Mouse (Mus musculus) neural tube, embryonic 13.5 days (tissue): ENCODE measurements around the gene 5330417H12Rik. TPM values are rescaled to one million over a fixed set of nuclear protein-coding genes. Genes with fewer than 3 reads are reported as not detected.

Source experiments
- ATAC-seq: fragments of 200-750 bp; cut with Nextera tagmentation; 2 replicates; pipeline ENCODE4 v1.8.0; 2017; ENCODE audit warnings: low read depth, mild to moderate bottlenecking, moderate TSS enrichment, moderate library complexity
- H3K27ac ChIP-seq: fragments of 300-500 bp; sonication (generic); replicated peaks from 2 replicates; pipeline ENCODE4 v1.5.1; 2015; ENCODE audit warnings: moderate library complexity, mild to moderate bottlenecking, inconsistent platforms
- H3K27me3 ChIP-seq: fragments of 300-500 bp; sonication (generic); 2 replicates; pipeline ENCODE4 v1.6.1; 2015; ENCODE audit warnings: mild to moderate bottlenecking, inconsistent platforms
- H3K36me3 ChIP-seq: fragments of 300-500 bp; sonication (generic); 2 replicates; pipeline ENCODE4 v1.6.1; 2015; ENCODE audit warnings: mild to moderate bottlenecking, inconsistent platforms
- H3K4me1 ChIP-seq: fragments of 300-500 bp; sonication (generic); replicated peaks from 2 replicates; pipeline ENCODE4 v1.6.1; 2015; ENCODE audit warnings: inconsistent platforms
- H3K4me2 ChIP-seq: fragments of 300-500 bp; sonication (generic); 2 replicates; pipeline ENCODE4 v1.6.1; 2015; ENCODE audit warnings: inconsistent platforms, mild to moderate bottlenecking, moderate library complexity
- H3K4me3 ChIP-seq: fragments of 300-500 bp; sonication (generic); 2 replicates; pipeline ENCODE4 v1.5.1; 2015; ENCODE audit warnings: mild to moderate bottlenecking, inconsistent platforms
- H3K9ac ChIP-seq: fragments of 300-500 bp; sonication (generic); 2 replicates; pipeline ENCODE4 v1.6.1; 2015; ENCODE audit warnings: moderate library complexity, mild to moderate bottlenecking, inconsistent platforms
- H3K9me3 ChIP-seq: fragments of 300-500 bp; sonication (generic); 2 replicates; pipeline ENCODE4 v1.6.1; 2016; ENCODE audit warnings: inconsistent platforms
- WGBS: fragments of 180-500 bp; shearing (Covaris S2); methylation state at CpG from one replicate; pipeline ENCODE4 v1.1.7; 2015; 5-methylcytosine and 5-hydroxymethylcytosine counted together
- polyA plus RNA-seq: library from polyadenylated mRNA; unstranded; fragments of >200 nt; fragmentation: Nextera tagmentation; extraction: Ambion mirVana; gene quantifications from 2 replicates; pipeline ENCODE4 v1.2.1, GENCODE M21; 2015

The 5330417H12Rik gene
- polyA plus RNA-seq, 1 experiment from 2014 or later = not detected

DNA sequence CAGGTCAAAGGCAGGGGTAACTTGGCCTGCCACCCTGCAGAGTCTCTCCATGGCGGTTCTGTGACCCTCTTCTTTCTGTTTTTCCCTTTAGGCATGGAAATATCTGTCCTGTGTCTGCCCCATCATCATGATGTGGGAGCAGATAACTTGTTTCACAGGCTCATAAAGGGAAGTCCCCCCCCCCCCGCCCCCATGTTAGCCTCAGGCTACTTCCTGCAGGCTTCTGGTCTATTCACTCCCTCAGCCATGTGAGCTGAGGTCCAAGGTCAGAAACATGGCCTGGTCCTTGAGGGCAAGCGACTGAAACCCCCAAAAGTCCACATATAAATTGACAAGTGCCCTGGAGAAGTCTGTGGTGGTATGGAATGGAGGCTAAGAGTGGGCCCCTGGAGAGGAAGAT, 4.8 kb downstream of the 5330417H12Rik start:
- 0 out of 2 replicates have a peak, but pooled peaks cover 4% of the 10 kb centered on the region for H3K9me3 ChIP-seq
- 81% methylated on average over 3 of the region's 3 CpGs for WGBS
- no peak for ATAC-seq
- 0 out of 2 replicates have a peak, but pooled peaks cover 3% of the 10 kb centered on the region for H3K4me1 ChIP-seq
- H3K4me3 ChIP-seq = no peak overlapping the region
- H3K9ac ChIP-seq = no peak overlapping the region
- no peaks in the 10 kb centered on the region for H3K27me3 ChIP-seq
- H3K36me3 ChIP-seq = no peaks in the 10 kb centered on the region
- H3K27ac ChIP-seq = no peak overlapping the region
- H3K4me2 ChIP-seq = no peak overlapping the region

DNA sequence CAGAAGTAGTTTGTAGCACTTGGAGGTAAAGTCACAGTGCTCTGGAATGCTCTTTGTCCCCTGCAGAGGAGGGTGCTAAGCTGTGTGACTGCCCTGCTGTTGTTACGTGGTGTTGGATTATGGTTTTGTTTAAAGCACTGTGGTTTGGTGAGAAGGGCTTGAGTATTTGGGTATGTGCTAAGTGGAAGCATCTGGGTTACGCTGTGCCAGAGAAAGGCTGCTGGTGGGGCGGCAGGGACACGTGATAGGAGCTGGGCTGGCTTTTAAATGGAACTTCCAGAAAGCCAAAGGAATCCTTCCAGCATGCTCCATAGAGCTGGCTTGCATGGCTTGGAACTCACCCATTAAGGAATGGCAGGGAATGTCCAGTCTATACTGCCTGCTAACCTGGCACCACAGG, 5.7 kb downstream of the 5330417H12Rik start:
- H3K4me1 ChIP-seq = 0 out of 2 replicates have a peak, but pooled peaks cover 3% of the 10 kb centered on the region

DNA sequence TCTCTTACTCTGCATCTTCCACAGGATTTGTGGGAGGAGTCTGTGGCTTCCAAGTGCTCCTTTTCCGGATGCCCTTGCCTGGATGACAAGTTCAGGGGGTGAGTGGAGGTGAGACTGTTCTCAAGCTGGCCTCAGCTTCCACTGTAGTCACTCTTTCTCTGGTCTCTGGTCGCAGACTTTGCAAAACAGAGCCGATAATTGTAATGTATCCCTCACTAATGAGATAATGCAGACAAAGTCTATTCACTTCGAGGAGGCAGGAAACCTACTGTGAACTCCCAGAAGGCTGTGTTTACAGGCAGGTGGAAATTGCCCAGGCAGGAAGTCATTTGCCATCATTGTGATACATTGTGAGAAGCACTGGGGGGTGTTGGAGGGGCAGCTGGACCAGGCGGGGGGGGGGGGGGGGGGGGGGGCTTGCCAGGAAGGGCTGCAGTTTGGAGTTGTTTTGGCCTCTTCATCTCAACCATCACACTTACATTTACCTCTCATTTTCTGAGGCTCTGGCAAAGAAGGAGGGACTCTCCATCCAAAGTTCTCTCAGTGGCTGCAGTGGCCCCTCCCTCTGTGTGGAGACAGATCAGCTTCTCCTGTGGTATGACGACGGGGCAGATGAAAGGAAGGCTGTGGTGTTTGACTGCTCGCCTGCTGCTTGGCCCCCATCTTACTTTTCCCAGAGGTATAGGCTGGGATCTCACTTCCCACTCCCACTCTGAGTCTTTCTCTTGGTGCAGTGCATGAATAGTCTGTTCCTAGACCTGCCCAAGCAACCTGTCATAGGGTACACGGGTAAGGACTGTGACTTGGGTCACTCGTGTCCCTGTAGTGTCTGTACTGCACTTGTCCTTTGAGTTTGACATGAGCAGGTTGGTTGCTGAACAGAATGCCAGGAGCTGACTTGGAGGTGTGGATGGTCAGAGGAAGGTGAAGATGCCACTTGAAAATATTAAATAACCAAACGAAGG, 6.7 kb downstream of the 5330417H12Rik start:
- 0 out of 2 replicates have a peak, but pooled peaks cover 3% of the 10 kb centered on the region for H3K4me1 ChIP-seq
- H3K4me3 ChIP-seq = no peak overlapping the region
- no peaks in the 10 kb centered on the region for H3K36me3 ChIP-seq
- WGBS = 27% methylated on average over 11 of the region's 11 CpGs
- H3K4me2 ChIP-seq = no peak overlapping the region
- H3K9ac ChIP-seq = no peak overlapping the region
- H3K27me3 ChIP-seq = no peaks in the 10 kb centered on the region
- H3K27ac ChIP-seq = no peak overlapping the region
- 0 out of 2 replicates have a peak, but pooled peaks cover 4% of the 10 kb centered on the region for H3K9me3 ChIP-seq
- no peak for ATAC-seq

More for the DNA sequence above, 5.7 kb downstream of the 5330417H12Rik start:
- H3K27ac ChIP-seq = no peak overlapping the region
- ATAC-seq = no peak
- 0 out of 2 replicates have a peak, but pooled peaks cover 4% of the 10 kb centered on the region for H3K9me3 ChIP-seq
- H3K4me3 ChIP-seq = no peak overlapping the region
- no peak overlapping the region for H3K4me2 ChIP-seq
- WGBS = 71% methylated on average over 4 of the region's 4 CpGs
- no peak overlapping the region for H3K9ac ChIP-seq
- no peaks in the 10 kb centered on the region for H3K27me3 ChIP-seq
- no peaks in the 10 kb centered on the region for H3K36me3 ChIP-seq

DNA sequence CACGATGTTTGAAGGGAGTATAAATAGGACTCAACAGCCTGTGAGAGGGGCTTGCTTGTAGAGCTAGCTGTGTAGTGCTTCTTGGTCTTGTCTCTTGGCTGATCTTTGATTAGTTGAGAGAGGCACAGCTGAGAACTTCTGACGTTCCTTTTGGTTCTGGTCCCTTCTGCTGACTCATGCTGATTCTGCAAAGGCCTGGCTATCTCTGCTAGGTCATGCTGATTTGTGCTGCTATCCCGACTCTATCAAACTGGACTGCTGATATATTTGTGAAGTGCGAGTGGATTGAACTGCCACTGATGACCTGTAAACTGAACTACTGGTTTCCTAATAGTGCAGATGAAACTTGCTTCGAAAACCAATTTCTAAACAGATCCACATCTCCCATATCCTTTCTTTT, 14.1 kb downstream of the 5330417H12Rik start:
- no peaks in the 10 kb centered on the region for H3K27me3 ChIP-seq

DNA sequence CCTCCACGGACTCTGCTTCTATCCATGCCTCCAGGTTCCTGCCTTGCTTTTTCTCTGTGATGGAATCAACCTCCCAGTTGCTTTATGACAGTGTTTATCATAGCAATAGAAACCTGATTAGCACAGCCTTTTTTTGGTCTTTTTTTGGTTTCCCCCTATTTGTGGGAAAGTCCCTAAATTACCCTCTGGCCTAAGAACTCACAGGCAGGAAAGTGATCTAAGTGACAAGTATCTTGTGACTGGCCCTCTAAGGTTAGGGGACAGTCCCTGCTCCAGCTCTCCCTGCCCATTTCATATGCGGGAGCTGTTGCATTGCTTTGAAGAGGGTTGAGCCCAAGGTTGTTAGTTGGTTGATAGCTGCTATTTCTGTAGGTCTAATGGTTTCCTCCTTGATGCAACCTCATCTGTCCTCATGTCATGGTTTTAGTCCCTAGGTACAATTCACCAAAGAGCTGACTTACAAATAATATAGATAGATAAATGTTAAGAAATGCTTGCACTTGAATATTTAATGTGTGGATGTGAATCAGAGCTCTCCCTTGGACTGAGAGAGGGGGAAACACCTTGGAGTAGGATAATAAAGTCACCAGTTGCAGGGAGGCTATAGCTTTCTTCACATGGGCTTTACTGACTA, 15.2 kb downstream of the 5330417H12Rik start:
- no peak for ATAC-seq
- Histone ChIP-seq H3K4me3 (no peak overlapping the region), H3K9me3 (no peaks in the 10 kb centered on the region), H3K9ac (no peak overlapping the region), H3K4me2 (no peak overlapping the region), H3K36me3 (no peaks in the 10 kb centered on the region), H3K4me1 (no peaks in the 10 kb centered on the region), H3K27me3 (no peaks in the 10 kb centered on the region), H3K27ac (no peak overlapping the region)
- WGBS = 82% methylated on average over 2 of the region's 2 CpGs

More for the DNA sequence above, 14.1 kb downstream of the 5330417H12Rik start:
- no peak overlapping the region for H3K9ac ChIP-seq
- H3K4me3 ChIP-seq = no peak overlapping the region
- no peaks in the 10 kb centered on the region for H3K36me3 ChIP-seq
- H3K4me2 ChIP-seq = no peak overlapping the region
- 86% methylated on average over 5 of the region's 5 CpGs for WGBS
- no peak overlapping the region for H3K27ac ChIP-seq
- no peaks in the 10 kb centered on the region for H3K9me3 ChIP-seq
- H3K4me1 ChIP-seq = no peaks in the 10 kb centered on the region
- ATAC-seq = no peak

DNA sequence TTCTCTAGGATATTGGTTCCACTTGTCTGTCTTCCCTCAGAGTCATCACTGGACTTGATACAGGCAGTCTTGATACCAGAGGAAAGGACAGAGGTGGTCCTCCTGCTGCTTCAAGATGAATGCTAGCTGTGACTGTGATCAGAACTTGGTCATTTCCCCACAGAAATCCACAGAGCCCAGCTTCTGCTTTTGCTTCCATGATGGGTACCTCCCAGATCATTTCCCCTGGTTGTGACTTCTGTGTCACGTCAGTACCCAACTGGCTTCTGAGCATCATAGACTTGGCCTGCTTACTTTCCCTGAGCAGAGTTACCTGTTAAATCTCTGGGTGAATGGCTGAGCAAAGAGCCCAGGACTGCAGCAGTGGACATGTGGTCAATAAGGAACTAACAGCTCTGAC, 17.2 kb downstream of the 5330417H12Rik start:
- Histone ChIP-seq H3K27ac (no peak overlapping the region), H3K4me1 (no peaks in the 10 kb centered on the region), H3K4me3 (no peak overlapping the region), H3K4me2 (no peak overlapping the region), H3K27me3 (no peaks in the 10 kb centered on the region), H3K36me3 (no peaks in the 10 kb centered on the region), H3K9me3 (no peaks in the 10 kb centered on the region), H3K9ac (no peak overlapping the region)
- no peak for ATAC-seq
- WGBS = 97% methylated on average over 1 of the region's 1 CpGs

DNA sequence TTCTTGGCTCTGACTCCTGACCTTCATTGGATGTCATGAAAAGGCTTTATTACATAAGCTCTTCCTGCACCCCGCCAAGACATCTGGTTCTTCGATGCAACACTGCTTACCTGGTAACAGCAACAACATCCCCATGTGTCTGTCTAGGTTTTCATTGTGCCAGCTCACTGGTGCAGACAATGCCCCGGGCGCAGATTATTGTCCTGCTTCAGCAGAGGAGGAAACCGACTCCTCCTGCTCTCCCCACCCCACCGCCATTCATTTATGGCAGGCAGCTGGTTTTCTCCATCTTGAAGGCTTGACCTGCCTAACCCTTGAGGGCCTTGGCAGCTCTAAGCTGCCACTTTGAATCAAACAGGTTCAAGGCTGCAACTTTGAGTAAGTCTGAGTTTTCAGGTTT, 22.0 kb downstream of the 5330417H12Rik start:
- Histone ChIP-seq H3K4me1 (no peaks in the 10 kb centered on the region), H3K4me2 (no peak overlapping the region), H3K9me3 (no peaks in the 10 kb centered on the region), H3K36me3 (no peaks in the 10 kb centered on the region), H3K9ac (no peak overlapping the region), H3K4me3 (no peak overlapping the region), H3K27me3 (no peaks in the 10 kb centered on the region), H3K27ac (no peak overlapping the region)
- no peak for ATAC-seq
- 70% methylated on average over 6 of the region's 6 CpGs for WGBS

DNA sequence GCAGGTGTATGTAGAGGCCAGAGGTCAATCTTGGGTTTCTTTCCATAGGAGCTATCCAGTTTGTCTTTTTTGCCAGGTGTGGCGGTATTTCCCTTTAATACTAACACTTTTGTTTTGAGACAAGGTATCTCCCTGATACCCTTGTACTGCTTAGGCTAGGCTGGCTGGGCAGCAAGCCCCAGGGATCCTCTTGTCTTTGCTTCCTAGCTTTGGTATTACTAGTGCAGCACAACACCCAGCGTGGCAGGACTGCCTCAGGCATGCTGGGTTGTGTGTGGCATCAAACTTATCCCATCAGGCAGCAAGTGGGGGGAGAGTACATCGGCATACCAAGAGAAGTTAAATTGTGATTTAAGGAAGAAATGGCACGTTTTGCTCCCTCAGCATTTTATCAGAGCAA, 22.5 kb downstream of the 5330417H12Rik start:
- no peak for ATAC-seq
- H3K4me2 ChIP-seq = no peak overlapping the region
- H3K9me3 ChIP-seq = no peaks in the 10 kb centered on the region
- no peaks in the 10 kb centered on the region for H3K4me1 ChIP-seq
- H3K9ac ChIP-seq = no peak overlapping the region
- H3K4me3 ChIP-seq = no peak overlapping the region
- 84% methylated on average over 4 of the region's 4 CpGs for WGBS
- no peak overlapping the region for H3K27ac ChIP-seq
- no peaks in the 10 kb centered on the region for H3K36me3 ChIP-seq
- H3K27me3 ChIP-seq = no peaks in the 10 kb centered on the region

DNA sequence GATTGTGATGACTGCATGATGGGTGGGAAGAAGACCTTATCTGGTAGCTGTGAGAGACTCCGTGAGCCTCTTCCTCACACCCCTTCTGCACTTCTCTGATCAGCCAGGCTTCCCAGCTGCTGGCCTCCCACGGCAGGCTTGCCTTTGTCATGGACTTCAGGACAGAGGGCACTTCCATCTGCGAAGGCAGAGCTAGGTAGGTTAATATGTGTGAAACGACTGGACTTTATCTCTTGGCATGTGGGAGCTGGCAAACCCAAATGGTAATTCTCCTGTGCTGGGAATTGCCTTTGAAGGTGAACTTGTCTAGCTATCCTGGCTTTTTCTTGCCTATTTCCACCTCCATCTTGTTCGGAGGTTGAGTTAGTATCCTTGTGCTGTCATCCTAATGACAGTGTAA, 24.3 kb downstream of the 5330417H12Rik start:
- no peak overlapping the region for H3K4me3 ChIP-seq
- 78% methylated on average over 5 of the region's 5 CpGs for WGBS
- H3K36me3 ChIP-seq = no peaks in the 10 kb centered on the region
- H3K9me3 ChIP-seq = no peaks in the 10 kb centered on the region
- no peaks in the 10 kb centered on the region for H3K4me1 ChIP-seq
- no peak overlapping the region for H3K4me2 ChIP-seq
- no peak for ATAC-seq
- H3K27me3 ChIP-seq = peaks cover 2% of the 10 kb centered on the region; the same call in 1 of the 2 replicates
- no peak overlapping the region for H3K27ac ChIP-seq
- H3K9ac ChIP-seq = no peak overlapping the region

DNA sequence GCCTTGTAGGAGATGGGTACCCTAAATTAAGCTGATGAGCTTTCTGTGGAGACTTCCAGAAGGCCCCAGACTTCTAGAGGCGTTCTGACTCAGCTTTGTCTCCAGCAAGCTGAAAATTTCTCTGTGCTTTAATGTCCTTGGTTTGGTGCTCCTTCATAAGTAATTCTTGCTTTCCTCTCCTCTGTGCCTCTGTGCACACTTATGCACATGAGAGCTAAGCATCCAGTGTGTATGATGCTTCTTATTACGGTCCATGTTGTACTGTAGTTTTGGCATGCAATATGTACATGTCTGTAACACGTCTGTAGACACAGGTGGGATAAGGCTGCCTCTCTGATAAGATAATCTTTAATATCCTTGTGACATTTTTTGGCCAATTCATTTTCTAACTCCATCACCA, 27.0 kb downstream of the 5330417H12Rik start:
- WGBS = 86% methylated on average over 3 of the region's 3 CpGs
- H3K9ac ChIP-seq = no peak overlapping the region
- no peak for ATAC-seq
- no peak overlapping the region for H3K27ac ChIP-seq
- H3K27me3 ChIP-seq = peaks cover 7% of the 10 kb centered on the region; the same call in 1 of the 2 replicates
- H3K4me2 ChIP-seq = no peak overlapping the region
- H3K36me3 ChIP-seq = no peaks in the 10 kb centered on the region
- peaks cover 14% of the 10 kb centered on the region for H3K4me1 ChIP-seq
- H3K9me3 ChIP-seq = no peaks in the 10 kb centered on the region
- no peak overlapping the region for H3K4me3 ChIP-seq

DNA sequence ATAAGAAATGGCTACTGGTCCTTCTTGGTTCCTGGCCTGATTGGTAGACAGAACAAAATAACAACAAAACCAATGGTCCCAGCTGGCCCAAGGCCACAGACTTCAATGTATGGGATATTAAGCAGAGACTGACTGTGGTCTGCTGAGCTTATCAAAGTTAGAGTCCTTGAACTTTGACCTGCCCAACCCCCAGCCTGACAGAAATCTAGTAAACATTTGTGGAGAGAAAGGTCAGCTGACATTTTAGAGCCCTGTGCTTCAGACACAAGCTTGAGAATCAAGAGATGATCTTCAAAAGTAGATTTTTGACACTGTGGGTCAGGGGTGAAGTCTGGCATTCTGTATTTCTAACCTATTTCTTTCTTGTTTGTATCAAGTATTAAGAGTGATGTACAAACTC, 28.2 kb downstream of the 5330417H12Rik start:
- no peak for ATAC-seq
- Histone ChIP-seq H3K27me3 (peaks cover 7% of the 10 kb centered on the region; the same call in 1 of the 2 replicates), H3K4me2 (no peak overlapping the region), H3K9me3 (no peaks in the 10 kb centered on the region), H3K27ac (no peak overlapping the region), H3K4me1 (peaks cover 14% of the 10 kb centered on the region), H3K4me3 (no peak overlapping the region), H3K9ac (no peak overlapping the region), H3K36me3 (no peaks in the 10 kb centered on the region)

DNA sequence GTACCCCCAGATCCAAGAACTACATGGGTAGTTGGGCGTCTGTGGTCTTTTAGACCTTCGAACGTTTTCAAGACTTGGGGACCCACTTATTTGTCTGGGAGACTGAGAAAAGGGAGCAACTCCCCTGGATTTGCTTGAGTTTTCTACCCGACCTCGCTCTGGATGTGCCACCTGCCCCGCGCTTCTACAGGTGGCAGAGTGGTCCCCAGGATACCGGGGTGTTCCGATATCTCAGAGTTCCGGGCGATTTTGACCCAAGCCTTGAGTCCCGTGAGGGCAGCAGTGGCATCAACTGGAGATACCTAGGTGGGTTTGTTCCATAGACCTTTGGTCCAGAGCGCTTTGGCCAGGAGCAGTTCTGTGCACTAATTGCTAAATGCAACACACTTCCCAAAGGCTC, 29.5 kb downstream of the 5330417H12Rik start:
- ATAC-seq = peak; percentile 3; the same call in 1 of the 2 replicates

More for the DNA sequence above, 29.5 kb downstream of the 5330417H12Rik start:
- 14% methylated on average over 13 of the region's 13 CpGs for WGBS
- Histone ChIP-seq H3K4me2 (peak overlapping the region; percentile 96), H3K4me1 (peaks cover 14% of the 10 kb centered on the region), H3K9ac (peak overlapping the region; percentile 60; the same call in 1 of the 2 replicates), H3K27ac (no peak overlapping the region), H3K36me3 (no peaks in the 10 kb centered on the region), H3K27me3 (peaks cover 7% of the 10 kb centered on the region; the same call in 1 of the 2 replicates), H3K4me3 (peak overlapping the region; percentile 59), H3K9me3 (no peaks in the 10 kb centered on the region)
